ENCODE assay signal across 8 mouse cellular contexts in genomic region chr10:59909357-59909847, GRCm38 (mm10). TPM values are rescaled to one million over a fixed set of nuclear protein-coding genes. Genes with fewer than 3 reads are reported as not detected.
A peak's percentile ranks its signal among the peaks of the same experiment; 100 is the strongest.
DNase-seq lines count a peak whose midpoint lies in the region; ATAC-seq and TF ChIP-seq lines count a peak whose summit lies in the region.

No protein-coding gene starts in this region.

- H3K36me3 ChIP-seq in limb, embryonic 11.5 days (ENCODE audit: control insufficient read depth, insufficient read depth, low read length) = no peaks in the 10 kb centered on the region
- no peaks in the 10 kb centered on the region for H3K36me3 ChIP-seq in myocyte (ENCODE audit: control insufficient read depth, insufficient read depth)

- 9% methylated on average over 14 of the region's 14 CpGs for WGBS in limb, embryonic 11.5 days

- H3K27ac ChIP-seq in embryonic fibroblast, embryonic 13.5 days (ENCODE audit: insufficient read depth, low read length) = peak overlapping the region; percentile 98
- peak overlapping the region; percentile 32; the same call in 1 of the 2 replicates for H3K27ac ChIP-seq in limb, embryonic 11.5 days (replicated peaks; ENCODE audit: low read depth, low read length)

- H3K9ac ChIP-seq in limb, embryonic 11.5 days (ENCODE audit: low read length) = no peak overlapping the region

- TF ChIP-seq POLR2A in embryonic fibroblast, embryonic 13.5 days (IDR thresholded peaks at IDR 0.05; ENCODE audit: low read depth, low read length) = no peak; the same call in 1 of the 2 replicates
- TF ChIP-seq POLR2A in myocyte (IDR thresholded peaks at IDR 0.05; ENCODE audit: insufficient read length, low read depth) = no peak

- H3K4me2 ChIP-seq in limb, embryonic 11.5 days (ENCODE audit: low read depth, severe bottlenecking) = peak overlapping the region; percentile 26; the same call in 1 of the 2 replicates
- peak overlapping the region; percentile 50 for H3K4me2 ChIP-seq in myocyte (ENCODE audit: low read depth)

- H3K27me3 ChIP-seq in limb, embryonic 11.5 days (ENCODE audit: control insufficient read depth, insufficient read depth, low read length) = no peaks in the 10 kb centered on the region
- H3K27me3 ChIP-seq in myocyte (ENCODE audit: control insufficient read depth, insufficient read depth, insufficient read length) = no peaks in the 10 kb centered on the region

- ATAC-seq in limb, embryonic 11.5 days (ENCODE audit: insufficient number of reproducible peaks, low FRiP score, low TSS enrichment, low read depth) = peak; percentile 19; the same call in 1 of the 2 replicates
- ATAC-seq in erythroblast, adult 5-6 weeks (replicated peaks; ENCODE audit: low FRiP score, poor library complexity, severe bottlenecking) = no peak

- H3K9me3 ChIP-seq in limb, embryonic 11.5 days (ENCODE audit: control insufficient read depth, low read length) = no peaks in the 10 kb centered on the region

- H3K4me1 ChIP-seq in embryonic fibroblast, embryonic 13.5 days (ENCODE audit: control insufficient read depth, insufficient read depth, low read length) = peaks cover 14% of the 10 kb centered on the region
- peaks cover 45% of the 10 kb centered on the region for H3K4me1 ChIP-seq in limb, embryonic 11.5 days (ENCODE audit: control insufficient read depth, insufficient read depth, low read length)

- TF ChIP-seq CTCF in embryonic fibroblast, embryonic 13.5 days (IDR thresholded peaks at IDR 0.05; ENCODE audit: borderline replicate concordance, insufficient read depth, low read length) = no peak

- intact Hi-C loops in heart, postnatal 36 days (cut with DNase I) = no loop called here

- no peak overlapping the region for H3K4me3 ChIP-seq in embryonic fibroblast, embryonic 13.5 days (ENCODE audit: insufficient read depth, low read length)
- no peak overlapping the region for H3K4me3 ChIP-seq in limb, embryonic 11.5 days (ENCODE audit: low read depth, low read length)
- no peak overlapping the region for H3K4me3 ChIP-seq in myocyte

- peak; percentile 74 for DNase-seq in urinary bladder, postnatal 14 days (ENCODE audit: low spot score)
- DNase-seq in urinary bladder, postnatal 25 days (ENCODE audit: low spot score) = no peak
- peak; percentile 66 to 81 for DNase-seq in heart, postnatal 36 days
- DNase-seq in limb, embryonic 11.5 days (ENCODE audit: low spot score) = no peak
- no peak for DNase-seq in layer of hippocampus, adult 11-12 months (ENCODE audit: low spot score)

- no peaks in the 10 kb centered on the region for H3K79me2 ChIP-seq in myocyte (ENCODE audit: control insufficient read depth, insufficient read depth)

- no peak overlapping the region for H3ac ChIP-seq in myocyte (ENCODE audit: control insufficient read depth, insufficient read length)

TF ChIP-seq in myocyte, 11 proteins besides CTCF, POLR2A, EP300 and RAD21:
- TF ChIP-seq USF1 (IDR thresholded peaks at IDR 0.05; ENCODE audit: low read depth) (no peak), TCF3 (IDR thresholded peaks at IDR 0.05; ENCODE audit: insufficient read length, low read depth) (no peak), CEBPB (IDR thresholded peaks at IDR 0.05; ENCODE audit: insufficient read depth, poor library complexity, severe bottlenecking) (peak; percentile 78), MYOG (IDR thresholded peaks at IDR 0.05; ENCODE audit: control insufficient read depth in 1 of 3, insufficient read depth in 1 of 3, insufficient read length in 2 of 3, low read depth in 2 of 3) (peak in 1 of 3 experiments; percentile 33), MYOD1 (IDR thresholded peaks at IDR 0.05; ENCODE audit: control insufficient read depth in 1 of 3, insufficient read length in 2 of 3, low read depth in 2 of 3) (peak in 1 of 3 experiments; percentile 74), MAX (IDR thresholded peaks at IDR 0.05; ENCODE audit: low read depth) (peak; percentile 33)

RNA-seq across cellular contexts. Expression of gene Dnajb12, which starts 30.0 kb away (rescaled TPM):
- 31.5 and 36.2 TPM in 2 replicates for polyA plus RNA-seq in embryonic fibroblast, embryonic 13.5 days (2011; ENCODE audit: insufficient read length, low read depth, missing spikeins)
- total RNA-seq in heart, postnatal 36 days (2021) = 10 to 100 TPM; 39.8 to 43.5 TPM
- polyA plus RNA-seq in limb, embryonic 11.5 days (2014; fragmentation: Nextera tagmentation; extraction: Ambion mirVana) = 22.5 and 23.8 TPM in 2 replicates
- polyA plus RNA-seq in myocyte (2012; fragmentation: generic; extraction: Trizol) = 45.2 TPM
- total RNA-seq in erythroblast, adult 5-6 weeks (2015; ENCODE audit: low replicate concordance) = 13.6 and 28.2 TPM in 2 replicates
- 39.8 and 43.4 TPM in 2 replicates for total RNA-seq in erythroblast, adult 5-6 weeks (2017; ENCODE audit: low replicate concordance)

RNA-seq across cellular contexts. Expression of gene Ddit4, which starts 42.2 kb away (rescaled TPM):
- 150 and 156 TPM in 2 replicates for polyA plus RNA-seq in embryonic fibroblast, embryonic 13.5 days (2011; ENCODE audit: insufficient read length, low read depth, missing spikeins)
- total RNA-seq in heart, postnatal 36 days (2021) = 10 to 100 TPM; 37.1 to 64.2 TPM
- 6.8 and 10.2 TPM in 2 replicates for polyA plus RNA-seq in limb, embryonic 11.5 days (2014; fragmentation: Nextera tagmentation; extraction: Ambion mirVana)
- polyA plus RNA-seq in myocyte (2012; fragmentation: generic; extraction: Trizol) = 266 TPM
- 1.7 TPM in 1 of 2 replicates, not detected in the other for total RNA-seq in erythroblast, adult 5-6 weeks (2015; ENCODE audit: low replicate concordance)
- 0.17 and 0.84 TPM in 2 replicates for total RNA-seq in erythroblast, adult 5-6 weeks (2017; ENCODE audit: low replicate concordance)

Comparison
In these comparisons a context has a peak if more than half of its experiments do, and no peak if none do; other contexts are left out.
1. DNase-seq: peak in urinary bladder, postnatal 14 days (single experiment) and heart, postnatal 36 days (2 of 2); none in urinary bladder, postnatal 25 days (single experiment), limb, embryonic 11.5 days (single experiment) and layer of hippocampus, adult 11-12 months (single experiment).
2. RNA of gene Ddit4, which starts 42.2 kb away (polyA plus RNA-seq): 266 TPM in myocyte (single experiment) and 150 to 156 TPM in embryonic fibroblast, embryonic 13.5 days; 6.8 to 10.2 TPM in limb, embryonic 11.5 days; every median in the first group is over 10 times any median in the second.